Mouse (Mus musculus): ENCODE results near the gene Gm11492.

The Gm11492 gene

DNA sequence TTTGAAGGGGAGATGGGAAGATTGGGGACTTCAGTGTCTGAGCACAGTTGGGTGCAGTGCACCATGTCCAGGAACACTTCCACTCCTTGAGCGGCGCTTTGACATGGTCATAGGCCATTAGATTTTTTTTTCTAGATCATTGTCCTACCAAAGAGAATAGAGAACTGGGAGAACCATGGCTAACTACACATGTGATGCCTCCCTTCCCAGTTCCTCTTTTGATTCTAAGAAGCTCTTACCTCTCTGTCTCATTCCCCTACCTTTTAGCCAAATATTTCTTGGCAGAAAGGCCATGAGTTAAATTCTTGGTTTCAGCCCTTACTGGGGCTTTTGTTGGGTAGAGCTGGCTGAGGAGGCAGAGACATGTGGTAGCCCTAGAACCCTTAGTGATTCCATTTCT, 37.1 kb downstream of the Gm11492 start:
- 87% methylated on average over 2 of the region's 2 CpGs for WGBS

DNA sequence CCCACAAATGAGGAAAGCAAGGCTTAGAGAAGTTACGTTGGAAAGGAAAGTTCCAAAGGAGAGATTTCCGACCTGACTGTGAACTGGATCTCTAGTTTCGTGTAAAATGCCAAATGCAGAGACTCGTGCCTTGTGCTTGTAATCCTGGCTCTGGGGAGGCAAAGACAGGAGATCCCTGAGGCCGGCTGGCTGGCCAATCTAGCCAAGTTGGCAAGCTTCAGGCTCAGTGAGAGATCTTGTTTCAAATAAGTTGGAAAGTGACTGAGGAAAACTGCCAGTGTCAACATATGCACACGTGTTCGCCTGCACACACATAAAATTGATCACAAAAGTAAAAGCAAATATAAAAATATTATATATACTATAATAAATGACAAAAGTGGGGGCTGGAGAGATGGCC, 42.8 kb downstream of the Gm11492 start:
- 64% methylated on average over 7 of the region's 7 CpGs for WGBS

DNA sequence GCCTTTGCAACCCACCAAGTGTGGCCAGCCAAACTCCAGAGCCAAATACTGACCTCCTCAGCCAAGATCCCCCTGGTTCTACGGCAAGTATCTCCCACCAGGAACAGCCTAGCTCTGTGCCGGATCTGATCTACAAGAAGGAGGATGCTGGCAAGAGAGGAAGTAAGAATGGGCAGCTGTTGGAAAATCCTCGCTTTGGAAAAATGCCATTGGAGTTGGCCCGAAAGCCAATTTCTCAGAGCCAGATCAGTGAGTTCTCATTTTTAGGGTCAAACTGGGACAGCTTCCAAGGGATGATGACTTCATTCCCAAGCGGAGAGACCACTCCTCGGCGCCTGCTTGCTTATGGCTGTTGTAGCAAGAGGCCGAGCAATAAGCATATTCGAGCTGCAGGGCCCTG, 45.1 kb downstream of the Gm11492 start:
- 49% methylated on average over 9 of the region's 9 CpGs for WGBS

DNA sequence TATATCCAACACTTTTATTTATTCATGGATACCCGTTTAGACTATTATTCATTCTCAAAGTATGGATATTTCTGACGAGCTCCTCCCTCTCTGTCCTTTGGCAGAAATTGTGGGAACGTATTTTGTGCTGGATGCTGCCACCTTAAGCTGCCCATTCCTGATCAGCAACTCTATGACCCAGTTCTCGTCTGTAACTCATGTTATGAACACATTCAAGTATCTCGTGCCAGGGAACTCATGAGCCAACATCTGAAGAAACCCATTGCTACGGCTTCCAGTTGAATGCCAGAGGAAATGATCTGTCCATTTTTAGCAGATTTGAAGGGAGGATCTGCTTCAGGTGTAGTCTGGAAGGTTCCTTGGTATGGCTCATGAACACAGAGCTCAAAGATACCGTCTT, 47.5 kb downstream of the Gm11492 start:
- 64% methylated on average over 7 of the region's 7 CpGs for WGBS

DNA sequence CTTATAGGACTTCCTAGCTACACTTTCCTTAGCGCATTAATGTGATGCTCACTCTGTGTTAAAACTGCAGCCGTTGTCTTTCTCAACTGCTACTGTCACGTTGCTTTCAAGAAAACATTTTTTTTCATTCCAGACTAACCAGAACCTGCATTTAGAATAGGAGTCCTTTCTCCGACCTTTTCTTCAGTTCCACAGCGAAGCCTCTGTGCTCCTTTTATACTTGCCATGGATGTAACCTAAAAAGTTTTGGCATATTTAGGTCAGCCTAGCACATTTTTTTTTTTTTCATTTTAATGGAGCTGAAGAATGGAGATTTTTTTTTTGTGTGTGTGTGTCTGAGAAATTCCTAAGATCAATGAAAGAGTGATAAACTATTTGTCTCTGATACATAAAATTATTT, 49.1 kb downstream of the Gm11492 start:
- 51% methylated on average over 5 of the region's 5 CpGs for WGBS

DNA sequence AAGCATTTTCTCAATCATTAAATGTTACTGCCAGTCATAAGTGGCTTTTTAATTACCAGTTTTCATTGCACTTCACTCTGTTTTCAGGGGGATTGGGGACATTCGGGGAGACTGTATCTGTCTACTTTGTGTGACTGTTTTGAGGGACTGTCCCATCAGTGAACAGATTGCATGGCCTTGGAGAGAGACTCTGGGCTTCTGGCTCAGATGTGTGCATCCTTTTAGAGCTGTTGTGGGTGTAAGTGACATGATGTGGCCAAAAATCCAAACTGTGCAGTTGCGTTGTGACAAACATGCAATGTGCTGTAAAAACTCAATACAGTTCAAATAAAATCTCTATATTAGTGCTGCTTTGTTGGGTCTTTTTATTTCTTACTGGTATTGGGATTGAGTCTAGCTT, 49.5 kb downstream of the Gm11492 start:
- 64% methylated on average over 2 of the region's 2 CpGs for WGBS

DNA sequence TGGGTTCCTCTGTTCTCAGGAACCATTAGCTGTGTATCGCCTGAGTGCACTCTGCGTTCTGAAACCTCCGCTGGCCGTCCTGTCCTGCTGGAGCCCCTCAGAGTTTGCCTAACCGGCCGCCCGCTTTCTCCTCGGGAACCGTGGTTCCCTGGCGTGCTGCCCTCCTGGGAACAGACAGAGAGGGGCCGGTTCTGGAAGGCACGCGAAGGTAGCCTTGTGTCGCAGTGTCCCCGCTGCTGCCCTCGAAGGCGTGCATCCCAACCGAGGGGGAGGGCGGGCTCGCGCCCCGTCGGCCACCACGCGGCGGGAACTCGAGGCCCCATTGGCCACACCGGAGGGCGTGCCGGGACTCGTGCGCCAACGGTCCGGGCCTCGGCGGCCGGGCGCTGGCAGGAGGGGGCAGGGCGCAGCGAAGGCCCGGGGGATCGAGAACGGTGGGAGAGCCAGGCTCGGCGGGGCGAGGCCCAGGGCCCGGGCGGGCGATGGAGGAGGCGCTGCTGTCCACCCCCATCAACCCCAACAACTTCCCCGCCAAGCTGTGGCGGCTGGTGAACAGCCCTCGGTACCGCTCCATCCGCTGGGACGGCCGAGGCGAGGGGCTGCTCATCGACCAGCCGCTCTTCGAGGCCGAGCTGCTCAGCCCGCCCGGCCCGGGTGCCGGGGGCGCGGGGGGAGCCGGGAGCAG, 50.5 kb downstream of the Gm11492 start, which contains the start of gene Hsf5:
Hsf5 (plus strand) TSS at position 375 of the 685 bp plus-strand sequence.
- 92% methylated on average over 69 of the region's 69 CpGs for WGBS

DNA sequence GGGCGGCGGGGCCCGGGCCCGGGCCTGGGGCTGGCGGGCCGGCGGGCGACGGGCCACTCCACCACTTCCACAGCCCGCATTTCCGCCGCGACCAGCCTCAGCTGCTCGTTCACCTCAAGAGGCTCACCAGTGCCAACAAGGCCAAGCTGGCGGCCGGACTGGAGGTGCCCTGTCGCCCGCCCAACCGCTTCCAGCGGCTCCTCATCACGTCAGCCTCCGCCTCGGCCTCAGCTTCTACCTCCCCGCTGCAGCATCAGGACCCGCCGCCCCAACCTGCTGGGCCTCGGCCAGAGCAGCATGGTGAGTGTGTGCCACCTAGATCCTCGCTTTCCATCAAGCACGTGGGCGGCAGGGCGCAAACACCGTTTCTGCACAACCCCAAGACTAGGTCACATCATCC, 51.2 kb downstream of the Gm11492 start:
- 94% methylated on average over 32 of the region's 32 CpGs for WGBS

All from cerebral cortex, adult 2 months (tissue).